Mouse (Mus musculus) mouse embryonic stem cell (cell line): Measurements from ENCODE around the gene Ptpn14.

ENCODE experiments used
- in situ Hi-C, 2 experiments: fragments of 300-500 bp; cut with MboI; formaldehyde crosslinking; loops; 1 replicate in 1 of 2; 3 replicates in 1 of 2; pipeline ENCODE4 v1.14.3; 2019 to 2020; ENCODE audit warnings: low sequenced_read_pairs in 2 of 2, low pct_unique_long_range_greater_than_20kb in 1 of 2, mixed read lengths in 1 of 2; ENCODE audit not compliant: unreplicated experiment in 1 of 2

Ptpn14 gene

DNA sequence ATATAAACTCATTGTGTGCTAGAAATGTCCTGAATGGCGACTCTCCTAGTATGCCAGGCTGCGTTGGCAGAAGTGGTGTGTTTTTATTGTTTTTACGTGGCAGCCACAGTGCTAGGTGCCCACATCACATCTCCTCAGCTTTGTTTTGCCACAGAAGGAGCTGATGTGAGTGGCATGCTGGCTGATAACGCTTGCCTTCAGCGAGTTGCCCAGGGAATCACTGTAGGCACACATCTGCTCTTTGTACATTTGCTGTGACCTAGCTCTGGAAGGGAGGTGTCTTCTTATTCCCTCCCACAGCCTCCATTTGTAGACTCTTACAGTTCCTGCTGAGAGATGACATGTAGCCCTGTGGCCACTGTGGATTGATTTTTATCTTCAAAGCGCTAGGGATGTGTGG is 24.2 kb downstream of the Ptpn14 start:
- in situ Hi-C loops: no loop called here

- in situ Hi-C loops: no loop called here
These were observed 27.0 kb downstream of the Ptpn14 start for GRCm38 (mm10) chr1:189755072-189755471.

DNA sequence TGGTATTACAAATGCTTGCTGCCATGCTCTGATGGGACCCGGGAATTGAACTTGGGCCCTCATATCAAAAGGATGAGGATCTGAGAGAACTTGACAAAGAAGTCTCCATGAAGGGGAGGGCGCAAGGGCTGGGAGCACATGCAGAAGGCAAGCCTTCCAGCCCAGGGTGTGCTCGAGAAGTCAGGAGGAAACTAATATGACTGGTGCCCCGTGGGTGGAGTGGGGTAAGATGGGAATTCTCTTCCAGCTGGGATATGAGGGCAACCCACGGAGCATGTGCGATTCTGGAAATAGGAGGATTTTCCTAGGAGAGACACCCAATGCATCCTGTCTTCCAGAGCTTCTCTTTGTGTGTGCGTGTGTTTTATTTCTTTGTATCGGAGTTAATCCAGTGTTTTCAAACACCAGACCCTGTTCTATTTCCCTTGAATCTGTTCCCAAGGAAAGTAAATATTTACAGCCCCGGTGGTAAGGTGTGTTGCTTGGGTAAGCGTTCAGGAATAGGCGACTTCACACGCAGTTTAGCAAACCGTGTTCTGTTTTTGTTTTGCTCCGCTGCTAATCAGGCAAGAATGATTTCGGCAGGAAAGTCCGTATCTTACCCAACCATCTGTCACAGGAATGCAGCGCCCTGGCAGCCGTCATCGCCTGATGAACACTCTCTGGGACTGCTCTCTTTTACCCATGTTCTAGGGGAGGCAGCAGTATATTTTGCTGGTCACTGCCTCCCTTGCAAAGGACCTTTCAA is 28.4 kb downstream of the Ptpn14 start:
- in situ Hi-C loops: no loop called here

GRCm38 (mm10) chr1:189757054-189757408 is 29.0 kb downstream of the Ptpn14 start:
- in situ Hi-C loops: no loop called here

DNA sequence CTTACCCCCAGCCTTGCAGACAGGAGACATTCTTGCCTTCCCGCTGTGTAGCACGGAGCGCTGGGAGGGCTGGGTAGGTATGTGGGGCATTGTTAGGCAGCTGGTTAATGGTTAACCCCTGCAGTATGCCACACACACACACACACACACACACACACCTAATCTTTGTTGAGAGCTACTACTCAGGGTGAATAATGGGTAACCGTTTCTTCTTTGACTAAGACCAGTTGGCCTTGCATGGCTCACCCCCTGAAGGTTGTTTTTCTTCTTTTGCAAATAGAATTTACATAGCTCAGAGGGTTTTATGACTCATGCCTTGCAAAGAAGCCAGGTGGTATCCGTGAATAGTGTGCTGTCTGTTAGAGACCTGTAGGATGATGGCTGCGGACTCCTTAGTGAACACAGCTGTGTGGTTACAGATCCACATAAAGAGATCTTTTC is 33.5 kb downstream of the Ptpn14 start:
- in situ Hi-C loops: no loop called here

DNA sequence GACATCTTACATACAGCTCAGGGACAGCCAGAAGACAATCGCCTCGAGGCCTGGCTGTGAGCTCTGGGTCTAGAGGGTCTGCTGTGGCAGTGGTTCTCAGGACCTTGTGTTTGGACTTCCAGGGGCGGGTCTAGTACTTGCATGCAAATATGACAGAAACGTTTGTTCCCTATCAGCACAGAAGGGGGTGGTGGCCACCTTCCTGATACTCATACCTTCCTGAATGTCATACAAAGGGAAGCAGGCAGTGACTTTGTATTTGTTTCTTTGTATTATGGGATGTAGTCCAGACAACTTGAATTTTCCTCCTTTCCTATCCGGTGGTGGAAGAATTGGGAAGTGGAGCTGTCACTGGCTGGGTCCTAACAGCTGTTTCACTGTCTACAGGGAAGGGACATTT is 36.2 kb downstream of the Ptpn14 start:
- in situ Hi-C loops: no loop called here

- in situ Hi-C loops: no loop called here
These were observed 39.1 kb downstream of the Ptpn14 start for GRCm38 (mm10) chr1:189767164-189767563.

DNA sequence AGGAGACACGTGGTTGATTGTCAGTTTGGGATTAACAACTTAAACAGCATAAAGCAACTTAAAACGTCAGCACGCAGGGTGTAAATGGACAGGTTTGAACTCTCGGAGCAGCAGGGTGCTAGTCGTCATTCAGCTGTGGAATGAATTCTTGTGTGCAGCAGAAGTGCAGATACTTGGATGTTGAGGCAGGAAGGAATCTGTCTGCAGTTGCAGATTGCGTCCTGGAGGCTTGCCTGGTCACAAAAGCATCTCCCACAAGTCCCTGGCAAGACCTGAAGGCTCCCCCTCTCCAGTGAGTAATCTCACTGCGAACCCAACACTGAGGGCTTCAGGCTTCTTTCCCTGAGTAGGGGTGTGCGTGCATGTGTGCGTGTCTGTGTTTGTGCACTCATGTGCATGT is 39.8 kb downstream of the Ptpn14 start:
- in situ Hi-C loops: no loop called here

GRCm38 (mm10) chr1:189770516-189770915 is 42.4 kb downstream of the Ptpn14 start:
- in situ Hi-C loops: no loop called here

DNA sequence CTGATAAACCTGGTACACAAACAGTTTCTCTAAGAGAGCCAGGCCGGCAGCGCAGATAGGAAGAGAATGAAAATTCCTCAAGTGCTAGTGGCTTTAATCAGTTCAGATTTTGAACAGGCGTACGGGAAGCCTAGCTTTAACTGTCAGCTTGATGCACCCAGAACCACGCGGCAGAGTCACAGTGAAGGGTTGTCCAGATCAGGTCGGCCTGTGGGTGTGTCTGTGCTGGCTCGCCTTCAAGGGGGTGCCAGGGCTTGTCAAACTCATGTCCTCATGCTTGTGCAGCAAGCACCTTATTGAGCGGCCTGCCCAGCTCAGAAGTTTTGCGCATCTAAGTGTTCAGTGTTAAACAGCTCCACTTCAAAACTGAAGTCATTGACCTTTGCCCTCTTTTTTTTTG is 44.6 kb downstream of the Ptpn14 start:
- in situ Hi-C loops: no loop called here

- in situ Hi-C loops: no loop called here
These were observed 46.7 kb downstream of the Ptpn14 start for GRCm38 (mm10) chr1:189774778-189775177.

DNA sequence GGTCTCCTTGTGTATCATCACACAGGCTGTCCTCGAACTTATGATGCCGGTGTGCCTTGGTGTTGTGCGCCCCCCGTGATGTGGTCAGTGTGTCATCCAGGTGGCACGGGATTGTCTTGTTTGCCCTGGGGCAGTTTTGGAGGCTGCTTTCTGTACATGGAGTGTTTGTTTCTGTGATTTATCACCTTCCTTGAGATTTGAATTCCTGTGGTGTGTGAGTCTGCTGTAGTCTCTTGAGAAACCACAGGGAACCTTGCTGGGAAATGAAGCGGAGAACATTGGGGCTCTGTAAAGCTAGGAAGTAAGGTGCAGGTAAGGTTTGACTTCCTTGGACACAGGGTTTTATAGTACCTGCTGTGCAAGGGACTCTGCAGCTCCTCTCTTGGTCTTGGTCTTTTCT is 49.1 kb downstream of the Ptpn14 start:
- in situ Hi-C loops: no loop called here

- in situ Hi-C loops: no loop called here
These were observed 50.3 kb downstream of the Ptpn14 start for GRCm38 (mm10) chr1:189778343-189778742.

- in situ Hi-C loops: no loop called here
These were observed 51.2 kb downstream of the Ptpn14 start for GRCm38 (mm10) chr1:189779226-189779625.

DNA sequence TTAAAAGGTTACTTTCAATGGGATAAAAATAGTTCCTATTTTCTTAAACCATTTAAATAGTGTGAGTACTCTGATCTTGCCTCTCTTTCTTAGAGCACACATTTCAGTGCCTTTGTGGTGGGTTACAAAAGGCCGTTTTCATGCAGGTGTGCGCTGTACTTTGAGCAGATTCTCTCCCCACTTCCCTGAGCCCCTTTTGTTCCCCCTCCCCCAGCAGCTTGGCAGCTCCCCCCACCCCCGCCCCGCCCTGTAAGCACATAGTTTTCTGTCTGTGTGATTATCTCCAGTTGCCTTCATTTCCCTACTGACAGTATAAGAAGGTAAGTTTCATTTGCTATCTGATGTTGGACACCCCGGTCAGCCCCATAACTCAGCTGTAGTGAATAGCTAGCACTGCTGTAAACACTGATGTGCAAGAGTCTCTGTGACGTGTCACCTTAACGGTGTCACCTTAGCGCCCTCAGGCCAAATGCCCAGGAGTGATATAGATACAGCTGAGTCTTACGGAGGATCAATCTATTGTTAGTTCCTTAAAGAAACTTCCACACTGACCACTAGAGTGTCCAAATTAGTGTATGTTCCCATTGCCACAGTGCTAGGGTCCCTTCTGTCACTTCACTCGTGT is 53.8 kb downstream of the Ptpn14 start:
- in situ Hi-C loops: no loop called here

DNA sequence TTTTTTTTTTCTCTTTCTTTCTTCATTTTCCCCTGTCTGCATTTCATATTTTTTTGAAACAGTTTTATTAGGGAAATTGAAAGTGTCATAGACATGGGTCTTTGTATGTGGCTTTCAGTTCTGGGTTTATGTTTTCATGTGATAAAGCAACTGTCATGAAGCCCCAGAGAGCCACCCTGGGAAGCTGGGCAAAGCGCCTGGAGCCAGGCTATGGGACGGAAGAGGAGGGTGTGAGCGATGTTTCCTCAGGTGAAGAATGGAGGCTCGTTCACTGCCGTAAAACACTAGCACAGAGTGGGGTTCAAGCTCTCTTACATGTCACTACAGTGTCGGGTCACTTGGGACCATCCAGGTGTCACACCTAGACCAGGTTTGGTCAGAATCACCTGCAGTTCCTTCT is 54.6 kb downstream of the Ptpn14 start:
- in situ Hi-C loops: no loop called here

GRCm38 (mm10) chr1:189784503-189784902 is 56.4 kb downstream of the Ptpn14 start:
- in situ Hi-C loops: no loop called here

DNA sequence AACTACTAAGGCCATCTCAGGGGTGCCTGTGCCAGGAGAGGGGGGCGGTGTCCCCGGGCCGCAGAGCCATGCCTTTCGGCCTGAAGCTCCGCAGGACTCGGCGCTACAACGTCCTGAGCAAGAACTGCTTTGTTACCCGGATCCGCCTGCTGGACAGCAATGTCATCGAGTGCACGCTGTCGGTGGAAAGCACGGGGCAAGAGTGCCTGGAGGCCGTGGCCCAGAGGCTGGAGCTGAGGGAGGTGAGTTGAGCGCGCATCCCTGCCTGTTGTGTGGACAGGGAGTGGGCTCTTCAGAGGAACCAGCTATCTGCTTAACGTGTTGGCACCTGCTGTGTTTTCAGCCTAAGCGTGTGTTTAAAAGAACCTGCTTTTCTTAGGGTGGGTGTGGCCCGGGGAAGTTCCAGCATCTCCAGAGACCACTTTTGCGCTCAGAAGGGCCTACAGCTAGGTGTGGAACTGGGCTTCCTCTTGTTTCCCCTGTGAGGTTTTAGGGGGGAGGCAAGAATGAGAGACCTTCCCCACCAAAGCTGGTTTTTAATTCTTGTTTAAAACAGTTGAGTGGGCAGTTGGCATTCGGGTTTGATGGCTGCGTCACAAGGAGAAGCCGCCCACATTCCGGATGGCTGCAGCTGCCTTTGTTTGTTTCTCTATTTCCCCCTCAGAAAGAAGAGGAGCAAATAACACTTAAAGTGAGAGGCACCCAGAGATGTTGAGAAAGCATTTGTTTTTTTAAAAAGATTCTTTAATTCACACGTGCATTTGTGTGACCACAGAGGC is 58.8 kb downstream of the Ptpn14 start:
- in situ Hi-C loops: no loop called here

GRCm38 (mm10) chr1:189789545-189789944 is 61.5 kb downstream of the Ptpn14 start:
- in situ Hi-C loops: no loop called here

DNA sequence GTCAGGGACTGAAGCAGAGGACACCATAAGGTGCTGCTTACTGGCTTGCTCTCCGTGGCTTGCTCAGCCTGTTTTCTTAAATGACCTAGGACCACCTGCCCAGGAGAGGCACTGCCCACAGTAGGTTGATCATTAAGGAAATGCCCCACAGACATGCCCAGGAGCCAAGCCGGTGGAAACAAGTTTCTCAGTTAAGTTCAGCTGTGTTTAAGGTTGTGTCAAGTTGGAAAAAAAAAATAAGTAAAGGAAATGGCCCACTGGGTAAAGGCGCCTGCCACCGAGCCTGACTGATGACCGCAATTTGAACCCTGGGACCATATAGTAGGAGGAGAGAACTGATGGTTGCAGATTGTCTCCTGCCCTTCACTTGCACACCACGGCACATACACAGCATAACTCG is 62.6 kb downstream of the Ptpn14 start:
- in situ Hi-C loops: no loop called here
